Comparison of ENCODE assay signal across 11 mouse cellular contexts in the genomic region with DNA sequence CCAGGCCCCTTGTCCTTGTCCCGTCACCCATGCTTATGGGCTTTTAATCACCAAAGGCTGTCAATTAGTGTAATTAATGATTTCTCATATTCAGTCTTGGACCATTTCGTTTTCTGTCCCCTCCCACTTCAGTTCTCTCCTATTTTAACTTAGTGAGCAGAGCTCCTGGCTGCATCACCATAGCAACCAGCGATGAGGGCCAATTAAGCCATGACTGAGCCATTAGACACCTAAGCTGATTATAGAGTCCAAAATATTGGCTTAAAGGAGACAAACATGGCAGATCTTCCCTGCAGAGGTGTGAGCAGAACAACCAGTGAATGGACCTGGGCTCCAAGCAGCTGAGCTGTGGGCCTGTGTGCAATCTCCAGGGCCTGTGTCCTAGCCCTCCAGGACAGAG. TPM values are rescaled to one million over a fixed set of nuclear protein-coding genes. Genes with fewer than 3 reads are reported as not detected.
DNase-seq lines count a peak whose midpoint lies in the region; ATAC-seq and TF ChIP-seq lines count a peak whose summit lies in the region.
"Not testable (repeated sequence)": the region's sequence is repeated elsewhere in the genome, so short reads cannot be mapped to it uniquely, and the experiment has no call there.
"Had no signal": no experiment of that assay in that cellular context is flagged by ENCODE, and none has a peak within 500 bp of the region (broad histone marks: within the 10 kb centered on the region; RNA-seq: fewer than 3 reads in every experiment).

No protein-coding gene starts in this region.

- not testable (repeated sequence) for TF ChIP-seq CTCF in forebrain, postnatal 0 days (IDR thresholded peaks at IDR 0.05; ENCODE audit: low read depth)

- H3K9ac ChIP-seq in forebrain, embryonic 12.5 days; forebrain, embryonic 15.5 days (replicated peaks); forebrain, postnatal 0 days; hindbrain, embryonic 16.5 days (ENCODE audit: low read depth, low read length); midbrain, embryonic 13.5 days (replicated peaks); midbrain, embryonic 16.5 days (ENCODE audit: low read depth, low read length); neural tube, embryonic 15.5 days (replicated peaks): not testable (repeated sequence)

- not testable (repeated sequence) for DNase-seq in forebrain, postnatal 0 days

- not testable (repeated sequence) for H3K27ac ChIP-seq in forebrain, embryonic 12.5 days; forebrain, embryonic 15.5 days (replicated peaks); forebrain, postnatal 0 days (ENCODE audit: low read depth, low read length); hindbrain, embryonic 16.5 days (ENCODE audit: low read depth, low read length); midbrain, embryonic 13.5 days; midbrain, embryonic 16.5 days (ENCODE audit: low read length); neural tube, embryonic 15.5 days (replicated peaks)

- peak; percentile 58; the same call in 1 of the 2 replicates for ATAC-seq in forebrain, embryonic 12.5 days (ENCODE audit: low FRiP score)
- ATAC-seq in forebrain, embryonic 15.5 days (replicated peaks) = peak; percentile 57; the same call in 1 of the 2 replicates
- ATAC-seq in forebrain, postnatal 0 days = peak; percentile 38; the same call in 1 of the 2 replicates
- ATAC-seq in hindbrain, embryonic 16.5 days = peak; percentile 73
- 0 out of 2 replicates have a peak, but pooled peaks have one; percentile 11 for ATAC-seq in midbrain, embryonic 13.5 days
- ATAC-seq in midbrain, embryonic 16.5 days = peak; percentile 87
- ATAC-seq in neural tube, embryonic 15.5 days (ENCODE audit: low FRiP score) = 0 out of 2 replicates have a peak, but pooled peaks have one; percentile 28

- not testable (repeated sequence) for H3K9me3 ChIP-seq in forebrain, embryonic 12.5 days; forebrain, embryonic 15.5 days; forebrain, postnatal 0 days (ENCODE audit: low read length); hindbrain, embryonic 16.5 days (ENCODE audit: control insufficient read depth, low read length); midbrain, embryonic 13.5 days; midbrain, embryonic 16.5 days (replicated peaks; ENCODE audit: control insufficient read depth, low read length, poor library complexity, severe bottlenecking); neural tube, embryonic 15.5 days (replicated peaks)

- not testable (repeated sequence) for H3K4me2 ChIP-seq in forebrain, embryonic 12.5 days; forebrain, embryonic 15.5 days (replicated peaks); forebrain, postnatal 0 days (ENCODE audit: low read depth); hindbrain, embryonic 16.5 days (ENCODE audit: low read length); midbrain, embryonic 13.5 days (replicated peaks); midbrain, embryonic 16.5 days (ENCODE audit: low read length); neural tube, embryonic 15.5 days

- H3K4me1 ChIP-seq in forebrain, embryonic 12.5 days; forebrain, embryonic 15.5 days; forebrain, postnatal 0 days (ENCODE audit: insufficient read depth); hindbrain, embryonic 16.5 days (ENCODE audit: control insufficient read depth, insufficient read depth, low read depth, low read length); midbrain, embryonic 13.5 days (replicated peaks); midbrain, embryonic 16.5 days (ENCODE audit: control insufficient read depth, insufficient read depth, low read length); neural tube, embryonic 15.5 days: not testable (repeated sequence)

- H3K36me3 ChIP-seq in forebrain, embryonic 12.5 days (replicated peaks); forebrain, embryonic 15.5 days; forebrain, postnatal 0 days (ENCODE audit: insufficient read depth); hindbrain, embryonic 16.5 days (ENCODE audit: control insufficient read depth, insufficient read depth, low read length); midbrain, embryonic 13.5 days; midbrain, embryonic 16.5 days (ENCODE audit: control insufficient read depth, insufficient read depth, low read length); neural tube, embryonic 15.5 days: not testable (repeated sequence)

- WGBS in forebrain, embryonic 12.5 days = 50% methylated on average over 1 of the region's 3 CpGs
- WGBS in forebrain, embryonic 15.5 days = 27% methylated on average over 1 of the region's 3 CpGs
- 46% methylated on average over 1 of the region's 3 CpGs for WGBS in forebrain, postnatal 0 days
- WGBS in hindbrain, embryonic 16.5 days = no CpG with 5 or more reads among the region's 3 CpGs
- 73% methylated on average over 1 of the region's 3 CpGs for WGBS in midbrain, embryonic 13.5 days
- 67% methylated on average over 1 of the region's 3 CpGs for WGBS in midbrain, embryonic 16.5 days
- WGBS in neural tube, embryonic 15.5 days = 59% methylated on average over 1 of the region's 3 CpGs

- not testable (repeated sequence) for H3K4me3 ChIP-seq in forebrain, embryonic 12.5 days (replicated peaks); forebrain, embryonic 15.5 days; forebrain, postnatal 0 days (ENCODE audit: low read depth, low read length); hindbrain, embryonic 16.5 days (ENCODE audit: low read length); midbrain, embryonic 13.5 days (replicated peaks); midbrain, embryonic 16.5 days (ENCODE audit: low read depth, low read length); neural tube, embryonic 15.5 days (replicated peaks)

- H3K27me3 ChIP-seq in forebrain, embryonic 12.5 days = peaks cover 17% of the 10 kb centered on the region
- not testable (repeated sequence) for H3K27me3 ChIP-seq in forebrain, embryonic 15.5 days; forebrain, postnatal 0 days (ENCODE audit: insufficient read depth, low read length); hindbrain, embryonic 16.5 days (replicated peaks; ENCODE audit: control insufficient read depth, insufficient read depth, low read length); midbrain, embryonic 16.5 days (ENCODE audit: control insufficient read depth, insufficient read depth, low read depth, low read length); neural tube, embryonic 15.5 days (replicated peaks)
- H3K27me3 ChIP-seq in midbrain, embryonic 13.5 days = peaks cover 25% of the 10 kb centered on the region; the same call in 1 of the 2 replicates

RNA-seq across cellular contexts. Expression of a gene that starts 40.1 kb away (rescaled TPM):
- 7.0 and 7.4 TPM in 2 replicates for polyA plus RNA-seq in forebrain, embryonic 12.5 days (2016; fragmentation: Nextera tagmentation; extraction: Ambion mirVana)
- 20.2 and 21.6 TPM in 2 replicates for polyA plus RNA-seq in forebrain, embryonic 15.5 days (2015; fragmentation: Nextera tagmentation; extraction: Ambion mirVana)
- total RNA-seq in forebrain, postnatal 0 days (2014; rRNA removed) = 34.8 and 38.5 TPM in 2 replicates
- polyA plus RNA-seq in forebrain, postnatal 0 days (2015; fragmentation: Nextera tagmentation; extraction: Ambion mirVana) = 12.2 and 30.6 TPM in 2 replicates
- 35.9 and 40.3 TPM in 2 replicates for polyA plus RNA-seq in hindbrain, embryonic 16.5 days (2015; fragmentation: Nextera tagmentation; extraction: Ambion mirVana)
- 18.8 and 21.2 TPM in 2 replicates for polyA plus RNA-seq in midbrain, embryonic 13.5 days (2015; fragmentation: Nextera tagmentation; extraction: Ambion mirVana)
- polyA plus RNA-seq in midbrain, embryonic 16.5 days (2015; fragmentation: Nextera tagmentation; extraction: Ambion mirVana) = 38.8 and 41.3 TPM in 2 replicates
- polyA plus RNA-seq in neural tube, embryonic 15.5 days (2015; fragmentation: Nextera tagmentation; extraction: Ambion mirVana) = 30.0 and 35.4 TPM in 2 replicates
- total RNA-seq: adrenal gland, adult 2 months; MEL had no signal
- polyA plus RNA-seq: C2C12; erythroblast, embryonic 14.5 days had no signal

Comparison
In these comparisons a context has a peak if more than half of its experiments do, and no peak if none do; other contexts are left out.
1. ATAC-seq: peak in every context shown above with its lines; median percentile 87 in midbrain, embryonic 16.5 days; 73 in hindbrain, embryonic 16.5 days; 58 in forebrain, embryonic 12.5 days; 57 in forebrain, embryonic 15.5 days; 38 in forebrain, postnatal 0 days; 28 in neural tube, embryonic 15.5 days; 11 in midbrain, embryonic 13.5 days.